Mouse (Mus musculus) forebrain, postnatal 0 days (tissue): ENCODE data around the gene Jmjd8. TPM values are rescaled to one million over a fixed set of nuclear protein-coding genes. Genes with fewer than 3 reads are reported as not detected.

ENCODE experiments used
- ATAC-seq: fragments of 200-750 bp; cut with Nextera tagmentation; 2 replicates; pipeline ENCODE4 v1.8.0; 2017; ENCODE audit warnings: mild to moderate bottlenecking, moderate library complexity
- DNase-seq: peaks from one replicate; pipeline ENCODE4 v3.0.0-alpha.2; 2015
- H3K27ac ChIP-seq: fragments of 300-500 bp; sonication (generic); 2 replicates; pipeline ENCODE4 v1.5.1; 2014; ENCODE audit warnings: low read depth, mild to moderate bottlenecking, antibody characterized with exemption, low read length, moderate library complexity, mixed read lengths
- H3K27me3 ChIP-seq: fragments of 300-500 bp; sonication (generic); 2 replicates; pipeline ENCODE4 v1.6.1; 2014; ENCODE audit warnings: mild to moderate bottlenecking, low read length, mixed read lengths; ENCODE audit not compliant: insufficient read depth
- H3K36me3 ChIP-seq: fragments of 300-500 bp; sonication (generic); 2 replicates; pipeline ENCODE4 v1.6.1; 2014; ENCODE audit warnings: mild to moderate bottlenecking, moderate library complexity; ENCODE audit not compliant: insufficient read depth
- H3K4me1 ChIP-seq: fragments of 300-500 bp; sonication (generic); 2 replicates; pipeline ENCODE4 v1.6.1; 2014; ENCODE audit warnings: antibody characterized with exemption; ENCODE audit not compliant: insufficient read depth
- H3K4me2 ChIP-seq: fragments of 300-500 bp; sonication (generic); 2 replicates; pipeline ENCODE4 v1.6.1; 2014; ENCODE audit warnings: low read depth, mild to moderate bottlenecking, moderate library complexity
- H3K4me3 ChIP-seq: fragments of 300-500 bp; sonication (generic); 2 replicates; pipeline ENCODE4 v1.5.1; 2014; ENCODE audit warnings: low read depth, low read length, mixed read lengths
- H3K9ac ChIP-seq: fragments of 300-500 bp; sonication (generic); 2 replicates; pipeline ENCODE4 v1.6.1; 2014; ENCODE audit warnings: mild to moderate bottlenecking
- H3K9me3 ChIP-seq: fragments of 300-500 bp; sonication (generic); 2 replicates; pipeline ENCODE4 v1.6.1; 2016; ENCODE audit warnings: low read length
- CTCF ChIP-seq: sonication (generic); IDR thresholded peaks from 2 replicates; pipeline ENCODE4 v1.5.1; 2016; ENCODE audit warnings: antibody characterized with exemption, control low read depth, low read depth
- WGBS: fragments of 180-500 bp; shearing (Covaris S2); extraction: QIAGEN DNeasy Blood & Tissue Kit; methylation state at CpG from one replicate; pipeline ENCODE4 v1.1.7; 2014; 5-methylcytosine and 5-hydroxymethylcytosine counted together
- polyA plus RNA-seq: library from polyadenylated mRNA; unstranded; fragments of >200 nt; fragmentation: Nextera tagmentation; extraction: Ambion mirVana; gene quantifications from 2 replicates; pipeline ENCODE4 v1.2.1, GENCODE M21; 2015
- total RNA-seq: library from RNA; depleted of rRNA; stranded (reverse); fragments of >200 nt; gene quantifications from 2 replicates; pipeline ENCODE4 v1.2.3, GENCODE M21; 2014

Gene Jmjd8
- total and polyA plus RNA-seq, 2 experiments from 2014 or later = 49.5 to 52.2 TPM

- Histone ChIP-seq H3K27me3 (no peaks in the 10 kb centered on the region), H3K36me3 (peaks cover 29% of the 10 kb centered on the region), H3K4me3 (peak overlapping the region; percentile 61), H3K27ac (peak overlapping the region; percentile 84), H3K4me1 (peaks cover 33% of the 10 kb centered on the region), H3K9me3 (no peaks in the 10 kb centered on the region), H3K9ac (peak overlapping the region; percentile 77), H3K4me2 (peak overlapping the region; percentile 89)
- WGBS = 24% methylated on average over 21 of the region's 23 CpGs
- no peak for TF ChIP-seq CTCF
- peak; percentile 0; the same call in 1 of the 2 replicates for ATAC-seq
- DNase-seq = no peak
Measured at GRCm38 (mm10) chr17:25836397-25837075, 7.9 kb downstream of the Jmjd8 start.

GRCm38 (mm10) chr17:25837076-25837410 is 8.4 kb downstream of the Jmjd8 start, which contains the start of gene Rhbdl1:
Gene Rhbdl1 (minus strand): TSS chr17:25837295.
- Histone ChIP-seq H3K4me1 (peaks cover 28% of the 10 kb centered on the region), H3K4me3 (peak within 1 kb of the TSS; percentile 61), H3K36me3 (peaks cover 34% of the 10 kb centered on the region), H3K9ac (peak within 1 kb of the TSS; percentile 77), H3K27me3 (no peaks in the 10 kb centered on the region), H3K9me3 (no peaks in the 10 kb centered on the region), H3K27ac (peak within 1 kb of the TSS; percentile 84), H3K4me2 (peak within 1 kb of the TSS; percentile 89)
- peak; percentile 73 for ATAC-seq
- no peak for TF ChIP-seq CTCF
- WGBS = 2% methylated on average over 26 of the region's 29 CpGs
- DNase-seq = peak; percentile 94

DNA sequence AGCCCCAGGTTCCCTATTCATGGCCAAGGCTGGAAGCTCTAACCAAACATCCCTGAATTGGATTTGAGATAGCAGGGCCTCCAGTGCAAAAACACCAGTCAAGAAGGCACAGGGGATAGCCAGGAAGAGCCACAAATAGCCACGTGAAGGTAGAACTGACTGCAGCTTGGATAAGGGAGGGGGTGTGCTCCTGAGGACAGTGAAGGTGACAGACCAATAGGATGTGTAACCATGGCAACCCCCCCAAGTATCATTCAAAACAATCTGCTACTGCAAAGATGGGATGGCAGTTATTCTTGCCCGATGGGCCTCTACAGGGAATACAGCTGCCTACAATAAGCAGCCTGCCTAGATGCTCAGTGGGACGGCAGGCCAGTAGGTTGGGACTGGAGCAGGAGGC is 8.9 kb downstream of the Jmjd8 start:
- 15% methylated on average over 3 of the region's 3 CpGs for WGBS
- Histone ChIP-seq H3K9me3 (no peaks in the 10 kb centered on the region), H3K4me2 (peak overlapping the region; percentile 89), H3K27me3 (no peaks in the 10 kb centered on the region), H3K36me3 (peaks cover 38% of the 10 kb centered on the region), H3K4me3 (no peak overlapping the region), H3K9ac (peak overlapping the region; percentile 77; the same call in 1 of the 2 replicates), H3K4me1 (peaks cover 27% of the 10 kb centered on the region), H3K27ac (peak overlapping the region; percentile 84)
- DNase-seq (no peak), ATAC-seq (no peak)
- TF ChIP-seq CTCF = no peak

DNA sequence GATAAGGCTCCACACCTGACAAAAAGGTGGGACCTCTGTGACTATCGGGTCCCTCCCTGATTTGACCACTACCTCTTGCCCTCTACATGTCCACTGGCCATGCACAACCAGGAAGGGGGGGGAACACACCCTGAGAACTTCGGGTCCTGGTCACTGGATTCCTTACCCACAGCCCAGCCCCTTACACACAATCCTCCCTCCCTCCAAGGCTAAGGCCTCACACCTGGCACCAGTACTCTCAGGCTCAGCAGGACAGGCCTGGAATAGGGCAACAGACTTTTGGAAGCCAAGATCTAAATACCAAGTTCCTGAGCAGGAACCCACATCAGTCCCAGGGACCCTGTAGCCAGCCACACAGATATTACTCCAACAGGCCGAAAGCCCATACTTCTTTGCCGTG is 10.2 kb downstream of the Jmjd8 start:
- Histone ChIP-seq H3K27me3 (no peaks in the 10 kb centered on the region), H3K9me3 (no peaks in the 10 kb centered on the region), H3K9ac (no peak overlapping the region), H3K4me1 (peaks cover 33% of the 10 kb centered on the region), H3K36me3 (peaks cover 38% of the 10 kb centered on the region), H3K4me3 (no peak overlapping the region), H3K4me2 (no peak overlapping the region), H3K27ac (no peak overlapping the region)
- TF ChIP-seq CTCF = no peak
- DNase-seq (no peak), ATAC-seq (no peak)
- 89% methylated on average over 4 of the region's 4 CpGs for WGBS

DNA sequence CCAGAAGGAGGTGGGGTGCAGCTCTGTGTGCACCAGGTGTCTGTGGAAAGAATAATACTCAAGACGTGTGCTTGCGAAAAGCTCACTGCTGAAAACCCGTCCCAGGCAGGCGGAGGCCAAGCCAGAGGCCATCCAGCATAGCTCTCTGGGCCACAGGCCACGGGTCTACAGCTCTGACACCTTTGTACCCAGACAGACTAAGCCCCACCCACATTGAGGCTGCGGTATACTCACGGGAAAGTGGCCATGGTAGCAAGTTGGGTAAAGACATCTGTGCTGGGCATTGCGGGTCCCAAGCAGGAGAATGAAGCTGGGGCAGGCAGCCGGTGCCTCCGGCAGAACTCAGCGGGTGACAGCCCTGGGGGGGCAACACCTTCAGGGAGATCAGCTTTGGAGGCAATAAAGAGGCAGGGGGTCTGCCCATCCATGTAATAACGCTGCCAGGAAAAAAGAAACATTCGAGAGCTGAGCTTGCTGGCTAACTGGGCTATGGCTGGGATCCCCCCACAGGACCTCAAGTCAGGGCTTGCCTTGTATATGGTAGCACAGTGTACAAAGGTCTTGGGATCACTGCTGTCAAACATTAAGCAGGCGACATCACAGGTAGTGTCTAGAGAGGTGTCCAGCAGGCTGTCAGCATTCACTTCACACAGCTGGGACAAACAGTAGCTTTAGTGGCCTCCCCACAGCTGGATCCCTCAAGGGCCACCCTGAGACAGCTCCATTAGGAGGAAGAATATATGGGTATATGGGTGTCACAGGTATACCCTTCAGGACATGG is 11.0 kb downstream of the Jmjd8 start:
- H3K27ac ChIP-seq = no peak overlapping the region
- peaks cover 29% of the 10 kb centered on the region for H3K4me1 ChIP-seq
- H3K4me3 ChIP-seq = no peak overlapping the region

DNA sequence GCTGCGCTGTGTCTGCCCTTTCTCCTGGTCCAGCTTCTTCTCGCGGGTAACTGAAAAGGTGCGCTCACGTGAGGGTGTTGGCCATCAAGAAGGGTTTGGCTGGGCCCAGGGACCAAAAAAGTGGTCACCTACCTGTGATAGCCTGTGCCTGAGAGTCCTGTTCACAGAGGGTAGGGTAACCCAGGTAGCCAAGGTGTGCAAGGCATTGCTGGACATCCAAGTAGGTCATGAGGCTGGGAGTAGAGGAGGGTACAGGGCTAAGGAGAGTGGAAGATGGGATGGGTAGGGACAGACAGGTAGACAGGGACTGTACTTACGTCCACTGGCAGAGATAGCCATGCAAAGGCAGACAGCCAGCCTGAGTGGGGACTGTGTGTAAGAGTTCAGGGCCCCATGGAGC is 11.9 kb downstream of the Jmjd8 start:
- H3K27me3 ChIP-seq = no peaks in the 10 kb centered on the region
- H3K36me3 ChIP-seq = peaks cover 38% of the 10 kb centered on the region
- no peak overlapping the region for H3K4me3 ChIP-seq
- no peak overlapping the region for H3K9ac ChIP-seq
- DNase-seq (no peak), ATAC-seq (no peak)
- TF ChIP-seq CTCF = no peak
- no peak overlapping the region for H3K4me2 ChIP-seq
- H3K27ac ChIP-seq = no peak overlapping the region
- peaks cover 28% of the 10 kb centered on the region for H3K4me1 ChIP-seq
- no peaks in the 10 kb centered on the region for H3K9me3 ChIP-seq
- 95% methylated on average over 6 of the region's 6 CpGs for WGBS

More for the DNA sequence above, 11.0 kb downstream of the Jmjd8 start:
- H3K36me3 ChIP-seq = peaks cover 38% of the 10 kb centered on the region
- H3K9ac ChIP-seq = no peak overlapping the region
- ATAC-seq (no peak), DNase-seq (no peak)
- no peak for TF ChIP-seq CTCF
- no peaks in the 10 kb centered on the region for H3K9me3 ChIP-seq
- H3K27me3 ChIP-seq = no peaks in the 10 kb centered on the region
- no peak overlapping the region for H3K4me2 ChIP-seq
- 90% methylated on average over 14 of the region's 14 CpGs for WGBS
